Mouse (Mus musculus) liver, embryonic 14.5 days (tissue): ENCODE results near the gene Bcl9l. TPM values are rescaled to one million over a fixed set of nuclear protein-coding genes. Genes with fewer than 3 reads are reported as not detected.
A peak's percentile ranks its signal among the peaks of the same experiment; 100 is the strongest.

Experiments used
- ATAC-seq: fragments of 200-750 bp; cut with Nextera tagmentation; 2 replicates; pipeline ENCODE4 v1.8.0; 2017; ENCODE audit warnings: moderate number of reproducible peaks, mild to moderate bottlenecking, moderate library complexity; ENCODE audit not compliant: insufficient read depth
- DNase-seq, 3 experiments: peaks; one replicate each; pipeline ENCODE4 v3.0.0-alpha.2; 2012 to 2013; ENCODE audit warnings: low read depth in 3 of 3, low spot score in 3 of 3
- H3K27ac ChIP-seq: fragments of 300-500 bp; sonication (generic); 2 replicates; pipeline ENCODE4 v1.5.1; 2014; ENCODE audit warnings: moderate library complexity, mild to moderate bottlenecking, control low read depth, inconsistent platforms
- H3K27me3 ChIP-seq: fragments of 300-500 bp; sonication (generic); 2 replicates; pipeline ENCODE4 v1.6.1; 2014; ENCODE audit warnings: mild to moderate bottlenecking, low read length, moderate library complexity; ENCODE audit not compliant: control insufficient read depth, insufficient read depth
- H3K36me3 ChIP-seq: fragments of 300-500 bp; sonication (generic); replicated peaks from 2 replicates; pipeline ENCODE4 v1.6.1; 2014; ENCODE audit warnings: low read depth; ENCODE audit not compliant: control insufficient read depth, insufficient read depth
- H3K4me1 ChIP-seq, 2 experiments: fragments of 200-500 bp in 1 of 2; fragments of 300-500 bp in 1 of 2; sonication (generic) in 1 of 2; replicated peaks; 2 replicates each; pipeline ENCODE4 v1.6.1; 2012 to 2014; ENCODE audit warnings: antibody characterized with exemption in 1 of 2, inconsistent platforms in 1 of 2, low read length in 1 of 2; ENCODE audit not compliant: control insufficient read depth in 2 of 2, insufficient read depth in 2 of 2
- H3K4me2 ChIP-seq: fragments of 300-500 bp; sonication (generic); 2 replicates; pipeline ENCODE4 v1.6.1; 2014; ENCODE audit warnings: low read depth, mild to moderate bottlenecking, control low read depth, moderate library complexity
- H3K4me3 ChIP-seq, 2 experiments: fragments of 200-500 bp in 1 of 2; fragments of 300-500 bp in 1 of 2; sonication (generic) in 1 of 2; 2 replicates each; pipeline ENCODE4 v1.5.1; 2012 to 2014; ENCODE audit warnings: low read depth in 2 of 2, low read length in 2 of 2, mild to moderate bottlenecking in 2 of 2, control low read depth in 1 of 2, inconsistent platforms in 1 of 2, moderate library complexity in 1 of 2; ENCODE audit not compliant: insufficient read depth in 1 of 2
- H3K9ac ChIP-seq: fragments of 300-500 bp; sonication (generic); replicated peaks from 2 replicates; pipeline ENCODE4 v1.6.1; 2014; ENCODE audit warnings: mild to moderate bottlenecking, control low read depth, moderate library complexity
- H3K9me3 ChIP-seq: fragments of 300-500 bp; sonication (generic); 2 replicates; pipeline ENCODE4 v1.6.1; 2016; ENCODE audit warnings: low read length, mixed read lengths; ENCODE audit not compliant: control insufficient read depth
- CTCF ChIP-seq: IDR thresholded peaks from 2 replicates; pipeline ENCODE4 v1.5.1; 2016; ENCODE audit warnings: antibody characterized with exemption, low read depth, control low read depth
- EP300 ChIP-seq: IDR thresholded peaks from 2 replicates; pipeline ENCODE4 v1.6.1; 2016; ENCODE audit warnings: antibody characterized with exemption, low read depth
- WGBS: fragments of 180-500 bp; shearing (Covaris S2); extraction: QIAGEN DNeasy Blood & Tissue Kit; methylation state at CpG from one replicate; pipeline ENCODE4 v1.1.7; 2014; ENCODE audit not compliant: insufficient replicate concordance; 5-methylcytosine and 5-hydroxymethylcytosine counted together
- polyA plus RNA-seq, 2 experiments: library from polyadenylated mRNA; depleted of rRNA in 1 of 2; stranded (reverse) in 1 of 2; unstranded in 1 of 2; fragments of >200 nt; fragmentation: Nextera tagmentation in 1 of 2; extraction: Ambion mirVana in 1 of 2; gene quantifications; 2 replicates each; pipeline versions ENCODE4 v1.2.1 to v1.2.3; 2012 to 2014

The Bcl9l gene
- polyA plus RNA-seq, 2 experiments, result 1.5 to 1.6 TPM

GRCm38 (mm10) chr9:44496803-44497461 is 14.3 kb downstream of the Bcl9l start:
- H3K9me3 ChIP-seq, result no peaks in the 10 kb centered on the region
- H3K4me2 ChIP-seq, result no peak overlapping the region
- DNase-seq (no peak), ATAC-seq (no peak)
- TF ChIP-seq CTCF (no peak), EP300 (no peak)
- no peaks in the 10 kb centered on the region for H3K36me3 ChIP-seq
- no peak overlapping the region for H3K4me3 ChIP-seq
- H3K27ac ChIP-seq, result no peak overlapping the region
- H3K4me1 ChIP-seq, result peaks cover 0 to 20% of the 10 kb centered on the region in 2 experiments; a peak in 3 of 4 replicates
- H3K27me3 ChIP-seq, result peaks cover 14% of the 10 kb centered on the region
- H3K9ac ChIP-seq, result no peak overlapping the region
- WGBS, result 46% methylated on average over 12 of the region's 12 CpGs

GRCm38 (mm10) chr9:44497624-44498377 is 15.2 kb downstream of the Bcl9l start:
- Histone ChIP-seq H3K4me2 (peak overlapping the region; percentile 51), H3K27me3 (peaks cover 14% of the 10 kb centered on the region), H3K27ac (no peak overlapping the region), H3K4me1 (peaks cover 0 to 20% of the 10 kb centered on the region in 2 experiments; a peak in 3 of 4 replicates), H3K36me3 (no peaks in the 10 kb centered on the region), H3K9ac (no peak overlapping the region), H3K4me3 (peak overlapping the region in 1 of 2 experiments; percentile 27; a peak in 2 of 4 replicates), H3K9me3 (no peaks in the 10 kb centered on the region)
- DNase-seq, result no peak
- 1% methylated on average over 10 of the region's 11 CpGs for WGBS
- peak; percentile 52; the same call in 1 of the 2 replicates for ATAC-seq
- no peak for TF ChIP-seq CTCF
- TF ChIP-seq EP300, result no peak

GRCm38 (mm10) chr9:44498421-44499355 is 16.1 kb downstream of the Bcl9l start:
- WGBS, result 2% methylated on average over 59 of the region's 59 CpGs
- H3K9ac ChIP-seq, result no peak overlapping the region
- H3K4me1 ChIP-seq, result peaks cover 0 to 17% of the 10 kb centered on the region in 2 experiments; a peak in 3 of 4 replicates
- H3K36me3 ChIP-seq, result no peaks in the 10 kb centered on the region
- 0 out of 2 replicates have a peak, but pooled peaks have one; percentile 31 for ATAC-seq
- H3K27me3 ChIP-seq, result peaks cover 14% of the 10 kb centered on the region
- no peaks in the 10 kb centered on the region for H3K9me3 ChIP-seq
- no peak for DNase-seq
- H3K4me2 ChIP-seq, result peak overlapping the region; percentile 51
- H3K4me3 ChIP-seq, result peak overlapping the region; percentile 11 to 27
- TF ChIP-seq CTCF (peak; percentile 56), EP300 (no peak)
- H3K27ac ChIP-seq, result no peak overlapping the region

- Histone ChIP-seq H3K4me1 (peaks cover 0 to 8% of the 10 kb centered on the region in 2 experiments; a peak in 1 of 4 replicates), H3K4me3 (no peak overlapping the region), H3K36me3 (no peaks in the 10 kb centered on the region), H3K9ac (no peak overlapping the region), H3K4me2 (peak overlapping the region; percentile 51; the same call in 1 of the 2 replicates), H3K9me3 (no peaks in the 10 kb centered on the region), H3K27ac (no peak overlapping the region), H3K27me3 (peaks cover 14% of the 10 kb centered on the region)
- WGBS, result 43% methylated on average over 19 of the region's 20 CpGs
- DNase-seq (no peak), ATAC-seq (no peak)
- TF ChIP-seq CTCF, result no peak
- TF ChIP-seq EP300, result no peak
These were observed 16.9 kb downstream of the Bcl9l start for GRCm38 (mm10) chr9:44499356-44500162.
